Mouse (Mus musculus) CH12.LX (cell line): ENCODE data around the gene Zbtb17. TPM values are rescaled to one million over a fixed set of nuclear protein-coding genes. Genes with fewer than 3 reads are reported as not detected.
A peak's percentile ranks its signal among the peaks of the same experiment; 100 is the strongest.

Source experiments
- DNase-seq: peaks from one replicate; pipeline ENCODE4 v3.0.0-alpha.2; 2013; ENCODE audit errors: extremely low read depth
- H3K27ac ChIP-seq: 2 replicates; pipeline ENCODE4 v1.5.1; 2012; ENCODE audit warnings: low read depth, mild to moderate bottlenecking, control low read depth, moderate library complexity; ENCODE audit not compliant: insufficient read depth
- H3K27me3 ChIP-seq: replicated peaks from 2 replicates; pipeline ENCODE3; 2012; ENCODE audit warnings: inconsistent platforms
- H3K36me3 ChIP-seq, 2 experiments: replicated peaks in 1 of 2; 2 replicates each; pipeline versions ENCODE3 to v1.6.1; 2012; ENCODE audit warnings: inconsistent platforms in 1 of 2, low read length in 1 of 2, mild to moderate bottlenecking in 1 of 2, mixed read lengths in 1 of 2, moderate library complexity in 1 of 2; ENCODE audit not compliant: control insufficient read depth in 1 of 2, insufficient read depth in 1 of 2
- H3K4me1 ChIP-seq, 2 experiments: 2 replicates each; pipeline ENCODE4 v1.6.1; 2012; ENCODE audit warnings: inconsistent platforms in 1 of 2, moderate library complexity in 1 of 2; ENCODE audit not compliant: insufficient read depth in 2 of 2, control insufficient read depth in 1 of 2
- H3K4me2 ChIP-seq: 2 replicates; pipeline ENCODE4 v1.6.1; 2012; ENCODE audit warnings: low read depth, mild to moderate bottlenecking, control low read depth; ENCODE audit not compliant: poor library complexity, insufficient read depth, severe bottlenecking
- H3K4me3 ChIP-seq, 3 experiments: fragments of 150-350 bp in 1 of 3; sonication (generic) in 1 of 3; replicated peaks in 1 of 3; 2 replicates each; pipeline versions ENCODE3 to v1.5.1; 2011 to 2012; ENCODE audit warnings: low read depth in 2 of 3, low read length in 2 of 3, mild to moderate bottlenecking in 2 of 3, moderate library complexity in 2 of 3, control low read depth in 1 of 3, improper control_type of control experiment in 1 of 3, inconsistent platforms in 1 of 3, mixed read lengths in 1 of 3; ENCODE audit not compliant: poor library complexity in 1 of 3
- H3K79me2 ChIP-seq: replicated peaks from 2 replicates; pipeline ENCODE4 v1.6.1; 2012; ENCODE audit warnings: mild to moderate bottlenecking, moderate library complexity; ENCODE audit not compliant: control insufficient read depth, poor library complexity, insufficient read depth, severe bottlenecking; ENCODE audit errors: extremely low read depth
- H3K9ac ChIP-seq: 2 replicates; pipeline ENCODE4 v1.6.1; 2012; ENCODE audit warnings: low read depth, mild to moderate bottlenecking, control low read depth, moderate library complexity; ENCODE audit not compliant: insufficient read depth
- H3K9me3 ChIP-seq: replicated peaks from 2 replicates; pipeline ENCODE3; 2012; ENCODE audit warnings: low read length, inconsistent platforms, mixed read lengths
- BHLHE40 ChIP-seq: IDR thresholded peaks from 2 replicates; pipeline ENCODE4 v1.6.1; 2011; ENCODE audit warnings: mild to moderate bottlenecking, low read depth, low read length, improper control_type of control experiment
- CHD1 ChIP-seq: IDR thresholded peaks from 2 replicates; pipeline ENCODE4 v1.6.1; 2012; ENCODE audit warnings: low read depth, low read length, improper control_type of control experiment, inconsistent platforms
- CHD2 ChIP-seq: IDR thresholded peaks from 2 replicates; pipeline ENCODE4 v1.6.1; 2011; ENCODE audit warnings: low read length, improper control_type of control experiment
- E2F4 ChIP-seq: IDR thresholded peaks from 2 replicates; pipeline ENCODE4 v1.6.1; 2011; ENCODE audit warnings: low read depth, low read length, improper control_type of control experiment; ENCODE audit not compliant: insufficient replicate concordance
- ELF1 ChIP-seq: IDR thresholded peaks from 2 replicates; pipeline ENCODE4 v1.6.1; 2014; ENCODE audit warnings: low read depth, mild to moderate bottlenecking, inconsistent platforms, low read length, improper control_type of control experiment
- EP300 ChIP-seq: IDR thresholded peaks from 2 replicates; pipeline ENCODE4 v1.6.1; 2011; ENCODE audit warnings: low read length, improper control_type of control experiment
- ETS1 ChIP-seq: conservative IDR thresholded peaks from 2 replicates; pipeline ENCODE4 v1.6.1; 2012; ENCODE audit warnings: low read depth, mild to moderate bottlenecking, inconsistent platforms, low read length, improper control_type of control experiment, moderate library complexity
- IRF4 ChIP-seq: IDR thresholded peaks from 2 replicates; pipeline ENCODE4 v1.6.1; 2014; ENCODE audit warnings: low read depth, mild to moderate bottlenecking, inconsistent platforms, low read length, improper control_type of control experiment
- JUN ChIP-seq: IDR thresholded peaks from 2 replicates; pipeline ENCODE4 v1.6.1; 2011; ENCODE audit warnings: low read depth, mild to moderate bottlenecking, low read length, improper control_type of control experiment, moderate library complexity; ENCODE audit not compliant: insufficient read depth
- JUND ChIP-seq: conservative IDR thresholded peaks from 2 replicates; pipeline ENCODE4 v1.6.1; 2011; ENCODE audit warnings: low read depth, low read length, improper control_type of control experiment
- KAT2A ChIP-seq: IDR thresholded peaks from 2 replicates; pipeline ENCODE4 v1.6.1; 2012; ENCODE audit warnings: low read length, improper control_type of control experiment, inconsistent platforms; ENCODE audit not compliant: insufficient replicate concordance
- MAFK ChIP-seq: IDR thresholded peaks from 2 replicates; pipeline ENCODE4 v1.6.1; 2011; ENCODE audit warnings: low read length, improper control_type of control experiment; ENCODE audit not compliant: insufficient replicate concordance
- MAX ChIP-seq: IDR thresholded peaks from 2 replicates; pipeline ENCODE4 v1.6.1; 2011; ENCODE audit warnings: low read length, improper control_type of control experiment
- MAZ ChIP-seq: IDR thresholded peaks from 2 replicates; pipeline ENCODE4 v1.6.1; 2012; ENCODE audit warnings: low read depth, mild to moderate bottlenecking, inconsistent platforms, low read length, improper control_type of control experiment, moderate library complexity
- MEF2A ChIP-seq: IDR thresholded peaks from 2 replicates; pipeline ENCODE4 v1.6.1; 2014; ENCODE audit warnings: low read depth, mild to moderate bottlenecking, inconsistent platforms, low read length, improper control_type of control experiment, borderline replicate concordance
- MXI1 ChIP-seq: IDR thresholded peaks from 2 replicates; pipeline ENCODE4 v1.6.1; 2011; ENCODE audit warnings: mild to moderate bottlenecking, low read depth, low read length, improper control_type of control experiment
- MYC ChIP-seq: IDR thresholded peaks from 2 replicates; pipeline ENCODE4 v1.6.1; 2011; ENCODE audit warnings: low read depth, mild to moderate bottlenecking, improper control_type of control experiment, low read length
- NELFE ChIP-seq: IDR thresholded peaks from 2 replicates; pipeline ENCODE4 v1.6.1; 2011; ENCODE audit warnings: low read depth, low read length, improper control_type of control experiment
- NRF1 ChIP-seq: IDR thresholded peaks from 2 replicates; pipeline ENCODE4 v1.6.1; 2014; ENCODE audit warnings: low read depth, mild to moderate bottlenecking, inconsistent platforms, low read length, improper control_type of control experiment, moderate library complexity
- POLR2A ChIP-seq: IDR thresholded peaks from 2 replicates; pipeline ENCODE4 v1.6.1; 2011; ENCODE audit warnings: low read depth, mild to moderate bottlenecking, improper control_type of control experiment, low read length
- POLR2AphosphoS2 ChIP-seq: IDR thresholded peaks from 2 replicates; pipeline ENCODE4 v1.6.1; 2011; ENCODE audit warnings: low read depth, low read length, improper control_type of control experiment
- SIN3A ChIP-seq: IDR thresholded peaks from 2 replicates; pipeline ENCODE4 v1.6.1; 2012; ENCODE audit warnings: low read length, improper control_type of control experiment, inconsistent platforms
- SMC3 ChIP-seq: IDR thresholded peaks from 2 replicates; pipeline ENCODE4 v1.6.1; 2011; ENCODE audit warnings: low read depth, low read length, improper control_type of control experiment
- TBP ChIP-seq: conservative IDR thresholded peaks from 2 replicates; pipeline ENCODE4 v1.6.1; 2011; ENCODE audit warnings: low read depth, low read length, improper control_type of control experiment
- UBTF ChIP-seq: IDR thresholded peaks from 2 replicates; pipeline ENCODE4 v1.6.1; 2012; ENCODE audit warnings: low read depth, mild to moderate bottlenecking, inconsistent platforms, low read length, improper control_type of control experiment, moderate library complexity
- USF1 ChIP-seq: IDR thresholded peaks from 2 replicates; pipeline ENCODE4 v1.6.1; 2014; ENCODE audit warnings: low read depth, mild to moderate bottlenecking, inconsistent platforms, low read length, improper control_type of control experiment
- USF2 ChIP-seq: conservative IDR thresholded peaks from 2 replicates; pipeline ENCODE4 v1.6.1; 2011; ENCODE audit warnings: low read depth, low read length, improper control_type of control experiment
- ZC3H11A ChIP-seq: IDR thresholded peaks from 2 replicates; pipeline ENCODE4 v1.6.1; 2012; ENCODE audit warnings: low read depth, mild to moderate bottlenecking, inconsistent platforms, low read length, improper control_type of control experiment
- ZKSCAN1 ChIP-seq: IDR thresholded peaks from 2 replicates; pipeline ENCODE4 v1.6.1; 2012; ENCODE audit warnings: low read depth, inconsistent platforms, low read length, improper control_type of control experiment, borderline replicate concordance
- ZMIZ1 ChIP-seq: IDR thresholded peaks from 2 replicates; pipeline ENCODE4 v1.6.1; 2012; ENCODE audit warnings: low read depth, mild to moderate bottlenecking, inconsistent platforms, low read length, improper control_type of control experiment
- ZNF384 ChIP-seq: IDR thresholded peaks from 2 replicates; pipeline ENCODE4 v1.6.1; 2012; ENCODE audit warnings: low read depth, low read length, improper control_type of control experiment, inconsistent platforms
- dilution Hi-C: fragments of 300-500 bp; cut with MboI; formaldehyde crosslinking; loops from 2 replicates; pipeline ENCODE4 v1.14.3; 2020; ENCODE audit warnings: low sequenced_read_pairs; ENCODE audit not compliant: extremely low pct_unique_long_range_greater_than_20kb, extremely low pct_ligation_motif_present
- in situ Hi-C: fragments of 300-500 bp; cut with MboI; formaldehyde crosslinking; loops from 3 replicates; pipeline ENCODE4 v1.14.3; 2019; ENCODE audit warnings: low sequenced_read_pairs, low pct_ligation_motif_present, low pct_unique_long_range_greater_than_20kb, mixed read lengths
- polyA plus RNA-seq: library from polyadenylated mRNA; unstranded; fragments of >175 nt; gene quantifications from 2 replicates; pipeline ENCODE4 v1.2.1, GENCODE M21; 2012; ENCODE audit warnings: low read depth; ENCODE audit not compliant: insufficient read length
- total RNA-seq, 2 experiments: library from RNA; depleted of rRNA; stranded (reverse); fragments of 300-350 nt in 1 of 2; fragments of >200 nt in 1 of 2; gene quantifications; 2 replicates each; pipeline ENCODE4 v1.2.3; 2012 to 2014

Zbtb17 gene
- total and polyA plus RNA-seq, 3 experiments = 21.4 to 51.2 (median 47.6) TPM

DNA sequence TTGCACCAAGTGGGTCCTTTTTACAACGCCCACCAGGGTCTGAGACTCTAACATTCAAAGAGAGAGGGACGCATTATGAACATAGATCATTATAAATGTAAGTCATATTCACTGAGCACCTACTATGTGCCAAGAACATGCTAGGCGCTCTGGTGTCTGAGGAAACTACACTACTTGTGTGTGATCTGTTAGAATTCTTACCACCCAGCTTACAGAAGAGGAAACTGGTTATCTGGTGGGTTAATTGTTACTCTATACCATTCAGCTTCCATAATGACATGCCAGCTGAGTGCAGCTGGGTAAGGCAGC is 39.2 kb upstream of the Zbtb17 start:
- no peak overlapping the region for H3K27ac ChIP-seq
- TF ChIP-seq ZKSCAN1 (peak; percentile 88), JUND (no peak)
- TF ChIP-seq, all 38 proteins: peak for 1
- no peaks in the 10 kb centered on the region for H3K79me2 ChIP-seq
- H3K27me3 ChIP-seq = peaks cover 11% of the 10 kb centered on the region
- no peak overlapping the region for H3K4me2 ChIP-seq
- H3K36me3 ChIP-seq = no peaks in the 10 kb centered on the region
- H3K9me3 ChIP-seq = no peaks in the 10 kb centered on the region
- dilution Hi-C loops = no loop called here
- no peak overlapping the region for H3K4me3 ChIP-seq
- in situ Hi-C loops = loop anchor here (5.0 to 25.0 kb wide), 3 partner anchors 177 to 682 kb away; partner anchors contain the start of gene Tmem51
- H3K9ac ChIP-seq = no peak overlapping the region
- peaks cover 14 to 29% of the 10 kb centered on the region in 2 experiments for H3K4me1 ChIP-seq
- DNase-seq = no peak

DNA sequence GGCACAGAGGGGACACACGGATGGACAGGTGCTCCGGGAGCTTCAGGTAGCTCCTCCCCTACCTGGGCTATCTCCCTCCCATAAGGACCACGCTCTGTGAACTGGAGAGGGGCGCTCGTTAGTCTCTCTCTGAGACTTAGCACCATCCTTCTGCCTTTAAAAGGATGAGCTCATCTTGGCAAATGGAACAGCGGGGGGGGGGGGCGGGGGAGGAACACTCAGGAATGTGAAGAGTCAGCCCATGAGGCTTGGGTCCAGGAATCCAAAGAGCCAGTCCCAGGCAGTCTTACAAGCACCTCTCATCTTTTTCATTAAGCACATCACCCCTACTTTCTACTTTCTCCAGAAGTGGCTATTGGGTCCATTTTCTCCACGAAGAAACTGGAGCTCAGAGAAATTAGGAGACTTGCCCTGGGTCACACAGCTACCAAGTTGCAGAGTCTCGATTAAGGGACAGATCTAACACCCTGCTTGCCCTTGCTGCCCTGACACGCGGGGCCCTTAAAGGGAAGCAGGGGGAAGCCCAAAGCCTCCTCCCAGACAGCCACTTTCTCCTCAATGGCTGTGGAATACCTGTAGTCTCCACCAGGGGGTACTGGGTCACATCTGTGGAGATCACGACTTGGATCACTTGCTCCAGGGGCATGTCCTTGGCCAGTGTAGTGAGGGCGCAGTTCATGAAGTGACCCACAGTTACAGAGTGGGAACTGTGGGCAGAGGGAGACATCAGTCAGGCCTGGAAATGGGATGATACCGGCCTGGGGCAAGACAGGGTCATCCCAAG is 37.7 kb upstream of the Zbtb17 start:
- peaks cover 14 to 29% of the 10 kb centered on the region in 2 experiments for H3K4me1 ChIP-seq
- no peak overlapping the region for H3K4me3 ChIP-seq
- no peak overlapping the region for H3K4me2 ChIP-seq
- no peak overlapping the region for H3K27ac ChIP-seq
- dilution Hi-C loops = no loop called here
- peak; percentile 75 for DNase-seq
- in situ Hi-C loops = loop anchor here (5.0 to 25.0 kb wide), 3 partner anchors 176 to 681 kb away; partner anchors contain the start of gene Tmem51
- H3K27me3 ChIP-seq = peaks cover 8% of the 10 kb centered on the region
- H3K79me2 ChIP-seq = no peaks in the 10 kb centered on the region
- H3K36me3 ChIP-seq = no peaks in the 10 kb centered on the region
- H3K9ac ChIP-seq = no peak overlapping the region
- H3K9me3 ChIP-seq = no peaks in the 10 kb centered on the region
- no peak for TF ChIP-seq BHLHE40
- TF ChIP-seq POLR2A = no peak
- TF ChIP-seq ZMIZ1 = no peak
- no peak for TF ChIP-seq JUND
- TF ChIP-seq KAT2A = no peak
- no peak for TF ChIP-seq JUN
- TF ChIP-seq ELF1 = no peak
- TF ChIP-seq SMC3 = peak; percentile 93
- no peak for TF ChIP-seq USF2
- no peak for TF ChIP-seq ZKSCAN1
- TF ChIP-seq MXI1 = no peak
- no peak for TF ChIP-seq MAZ
- TF ChIP-seq CHD1 = no peak
- TF ChIP-seq ZNF384 = no peak
- no peak for TF ChIP-seq CHD2
- TF ChIP-seq UBTF = no peak
- TF ChIP-seq E2F4 = no peak
- TF ChIP-seq MAX = no peak
- no peak for TF ChIP-seq TBP
- no peak for TF ChIP-seq NRF1
- no peak for TF ChIP-seq EP300
- no peak for TF ChIP-seq USF1
- no peak for TF ChIP-seq ETS1
- TF ChIP-seq POLR2AphosphoS2 = no peak
- no peak for TF ChIP-seq MAFK
- TF ChIP-seq IRF4 = peak; percentile 6; the same call in 1 of the 2 replicates
- peak; percentile 55; the same call in 1 of the 2 replicates for TF ChIP-seq MEF2A
- TF ChIP-seq SIN3A = no peak; the same call in 1 of the 2 replicates
- TF ChIP-seq NELFE = no peak
- no peak for TF ChIP-seq MYC
- TF ChIP-seq ZC3H11A = peak; percentile 39; the same call in 1 of the 2 replicates
